Mouse (Mus musculus) right cerebral cortex, postnatal 25 days (tissue): ENCODE data around the gene Nthl1.
A peak's percentile ranks its signal among the peaks of the same experiment; 100 is the strongest.
"Not testable (repeated sequence)": the region's sequence is repeated elsewhere in the genome, so short reads cannot be mapped to it uniquely, and the experiment has no call there.

Experiments
- DNase-seq: peaks from one replicate; pipeline ENCODE4 v3.0.0; 2022

Nthl1 gene

GRCm38 (mm10) chr17:24651835-24652234 is 19.4 kb downstream of the Nthl1 start:
- no peak for DNase-seq

- DNase-seq, result peak; percentile 50
Measured at GRCm38 (mm10) chr17:24653967-24654710, 21.7 kb downstream of the Nthl1 start.

- no peak for DNase-seq
Measured at GRCm38 (mm10) chr17:24654969-24655368, 22.5 kb downstream of the Nthl1 start.

- no peak for DNase-seq
Measured at GRCm38 (mm10) chr17:24658017-24658758, 25.7 kb downstream of the Nthl1 start, which contains the start of gene Npw. TSS of gene Npw (minus strand) at chr17:24658457.

GRCm38 (mm10) chr17:24667011-24667410 is 34.5 kb downstream of the Nthl1 start:
- not testable (repeated sequence) for DNase-seq

GRCm38 (mm10) chr17:24667416-24667815 is 34.9 kb downstream of the Nthl1 start:
- no peak for DNase-seq

GRCm38 (mm10) chr17:24669214-24669544 is 36.7 kb downstream of the Nthl1 start:
- DNase-seq, result not testable (repeated sequence)

- DNase-seq, result peak; percentile 95
Measured at GRCm38 (mm10) chr17:24669545-24670245, 37.2 kb downstream of the Nthl1 start, which contains the start of gene Zfp598. TSS of gene Zfp598 (plus strand) at chr17:24669687.

GRCm38 (mm10) chr17:24670246-24670844 is 37.9 kb downstream of the Nthl1 start:
- DNase-seq, result no peak

GRCm38 (mm10) chr17:24671346-24671745 is 38.9 kb downstream of the Nthl1 start:
- no peak for DNase-seq

GRCm38 (mm10) chr17:24672141-24672540 is 39.7 kb downstream of the Nthl1 start:
- DNase-seq, result no peak

- DNase-seq, result peak; percentile 65
Measured at GRCm38 (mm10) chr17:24674277-24674676, 41.8 kb downstream of the Nthl1 start.

GRCm38 (mm10) chr17:24676187-24676586 is 43.7 kb downstream of the Nthl1 start:
- DNase-seq, result no peak

- DNase-seq, result no peak
Measured at GRCm38 (mm10) chr17:24676877-24677276, 44.4 kb downstream of the Nthl1 start.

- no peak for DNase-seq
Measured at GRCm38 (mm10) chr17:24677500-24678080, 45.1 kb downstream of the Nthl1 start.

- DNase-seq, result no peak
Measured at GRCm38 (mm10) chr17:24686514-24686913, 54.0 kb downstream of the Nthl1 start.

GRCm38 (mm10) chr17:24687146-24687595 is 54.7 kb downstream of the Nthl1 start:
- no peak for DNase-seq

GRCm38 (mm10) chr17:24687599-24687998 is 55.1 kb downstream of the Nthl1 start:
- DNase-seq, result no peak
